Mouse (Mus musculus): ENCODE results near the gene Nbeal1.

DNA sequence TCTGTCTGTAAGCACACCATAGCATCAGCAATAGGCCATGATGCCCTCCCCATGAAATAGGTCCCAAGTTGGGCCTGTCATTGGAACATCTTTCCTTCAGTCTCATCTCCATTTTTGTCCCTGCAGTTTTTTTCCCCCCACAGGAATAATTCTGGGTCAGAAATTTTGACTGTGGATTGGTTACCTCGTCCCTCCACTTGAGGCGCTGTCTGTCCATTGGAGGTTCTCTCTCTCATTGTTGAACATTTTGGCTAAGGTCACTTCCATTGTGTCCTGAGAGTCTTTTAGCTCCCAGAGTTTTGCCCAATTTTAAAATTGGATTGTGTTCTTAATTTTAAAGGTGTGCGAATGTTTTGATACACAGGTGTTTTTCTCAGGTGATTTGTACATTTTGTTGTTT lies 16.4 kb downstream of the Nbeal1 start:
- TF ChIP-seq CTCF (IDR thresholded peaks at IDR 0.05; ENCODE audit: extremely low read depth, insufficient read length, insufficient replicate concordance, low read depth, low read length) = no peak
- no peak for TF ChIP-seq POLR2A (IDR thresholded peaks at IDR 0.05; ENCODE audit: low read depth, low read length)
